ENCODE assay signal across 19 mouse cellular contexts in the genomic region with DNA sequence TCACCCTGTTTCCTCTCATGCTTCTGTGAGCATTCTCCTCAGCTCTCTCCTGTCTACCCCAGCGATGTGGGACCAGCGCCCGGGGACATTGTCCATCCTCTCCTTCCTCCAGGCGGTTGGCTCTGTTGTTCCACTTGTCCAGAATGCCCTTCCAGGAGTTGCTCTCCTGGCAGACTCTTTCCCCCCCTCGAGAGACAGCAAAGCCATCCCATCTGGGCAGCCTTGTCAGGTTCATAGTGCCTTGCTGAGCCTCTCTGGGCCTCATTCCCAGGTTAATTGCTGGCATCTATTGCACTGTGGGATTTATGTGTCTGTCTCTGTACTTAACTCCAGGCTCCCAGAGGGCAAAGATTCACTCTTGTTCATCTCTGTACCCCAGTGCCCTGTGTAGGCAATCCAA.
A peak's percentile ranks its signal among the peaks of the same experiment; 100 is the strongest.
DNase-seq lines count a peak whose midpoint lies in the region; ATAC-seq lines count a peak whose summit lies in the region.
"Had no signal": no experiment of that assay in that cellular context is flagged by ENCODE, and none has a peak within 500 bp of the region (broad histone marks: within the 10 kb centered on the region; RNA-seq: fewer than 3 reads in every experiment).

No protein-coding gene starts in this region.

- DNase-seq in cerebellum, adult 11 months, result peak; percentile 14
- no peak for DNase-seq in cerebellum, postnatal 4 days (ENCODE audit: low spot score in 2 of 2)
- DNase-seq in neural tube, embryonic 10.5 days (ENCODE audit: extremely low spot score, low spot score), result no peak
- peak; percentile 46 to 65 for DNase-seq in cerebellum, postnatal 14 days
- no peak for DNase-seq in urinary bladder, postnatal 25 days (ENCODE audit: low spot score)
- no peak for DNase-seq in heart, adult 9 months (ENCODE audit: low spot score in 2 of 2)
- DNase-seq: adrenal gland, postnatal 10 days; B cell, adult 2 months; gastrocnemius, postnatal 10 days; heart, adult 18-20 months; heart, postnatal 14 days had no signal

- no peak for ATAC-seq in neural tube, embryonic 13.5 days (ENCODE audit: low read depth)
- ATAC-seq: forebrain, embryonic 16.5 days; hindbrain, postnatal 0 days had no signal

- no peak overlapping the region for H3K4me3 ChIP-seq in neural tube, embryonic 13.5 days
- H3K4me3 ChIP-seq: embryonic facial prominence, embryonic 13.5 days; forebrain, embryonic 12.5 days; heart, embryonic 15.5 days; hindbrain, embryonic 13.5 days had no signal

- 89% methylated on average over 5 of the region's 5 CpGs for WGBS in neural tube, embryonic 13.5 days

- H3K36me3 ChIP-seq in neural tube, embryonic 13.5 days, result no peaks in the 10 kb centered on the region
- H3K36me3 ChIP-seq: embryonic facial prominence, embryonic 13.5 days; forebrain, embryonic 12.5 days; heart, embryonic 15.5 days; hindbrain, embryonic 13.5 days had no signal

- H3K4me1 ChIP-seq in neural tube, embryonic 13.5 days (replicated peaks), result peaks cover 24% of the 10 kb centered on the region
- H3K4me1 ChIP-seq: embryonic facial prominence, embryonic 13.5 days; forebrain, embryonic 12.5 days; heart, embryonic 15.5 days had no signal

- 0 out of 2 replicates have a peak overlapping the region, but pooled peaks have one; percentile 28 for H3K27ac ChIP-seq in neural tube, embryonic 13.5 days (replicated peaks)
- H3K27ac ChIP-seq: embryonic facial prominence, embryonic 13.5 days; forebrain, embryonic 12.5 days; heart, embryonic 15.5 days; hindbrain, embryonic 13.5 days; hindbrain, postnatal 0 days had no signal

- no peaks in the 10 kb centered on the region for H3K27me3 ChIP-seq in neural tube, embryonic 13.5 days
- H3K27me3 ChIP-seq: embryonic facial prominence, embryonic 13.5 days; forebrain, embryonic 12.5 days; heart, embryonic 15.5 days; hindbrain, embryonic 13.5 days had no signal

- no peak overlapping the region for H3K9ac ChIP-seq in neural tube, embryonic 13.5 days
- H3K9ac ChIP-seq: embryonic facial prominence, embryonic 13.5 days; forebrain, embryonic 12.5 days; heart, embryonic 15.5 days; hindbrain, embryonic 13.5 days had no signal

- no peak overlapping the region for H3K4me2 ChIP-seq in neural tube, embryonic 13.5 days
- H3K4me2 ChIP-seq: embryonic facial prominence, embryonic 13.5 days; forebrain, embryonic 12.5 days; heart, embryonic 11.5 days; heart, embryonic 15.5 days; hindbrain, embryonic 13.5 days had no signal

- no peaks in the 10 kb centered on the region for H3K9me3 ChIP-seq in neural tube, embryonic 13.5 days
- H3K9me3 ChIP-seq: embryonic facial prominence, embryonic 13.5 days; forebrain, embryonic 12.5 days; heart, embryonic 15.5 days; hindbrain, embryonic 13.5 days had no signal

Comparison
In these comparisons a context has a peak if more than half of its experiments do, and no peak if none do; other contexts are left out.
1. DNase-seq: peak in cerebellum, adult 11 months (single experiment) and cerebellum, postnatal 14 days (2 of 2); none in cerebellum, postnatal 4 days (0 of 2), neural tube, embryonic 10.5 days (single experiment), urinary bladder, postnatal 25 days (single experiment) and heart, adult 9 months (0 of 2).